Mouse (Mus musculus): ENCODE measurements around the gene Prkca. TPM values are rescaled to one million over a fixed set of nuclear protein-coding genes. Genes with fewer than 3 reads are reported as not detected.

The Prkca gene
- polyA plus RNA-seq, 1 experiment from 2014 or later: 19.8 TPM

- H3K9ac ChIP-seq (ENCODE audit: low read length): no peak overlapping the region
- no peak overlapping the region for H3K4me3 ChIP-seq (ENCODE audit: low read depth, low read length)
- 0 out of 2 replicates have a peak overlapping the region, but pooled peaks have one; percentile 16 for H3K27ac ChIP-seq (ENCODE audit: low read depth)
- H3K27me3 ChIP-seq (replicated peaks; ENCODE audit: control insufficient read depth, insufficient read depth, low read length): no peaks in the 10 kb centered on the region
- WGBS: 80% methylated on average over 11 of the region's 11 CpGs
- peaks cover 31% of the 10 kb centered on the region for H3K4me1 ChIP-seq (replicated peaks; ENCODE audit: control insufficient read depth, insufficient read depth, low read length)
- H3K36me3 ChIP-seq (ENCODE audit: control insufficient read depth, insufficient read depth, low read length): no peaks in the 10 kb centered on the region
- no peak overlapping the region for H3K4me2 ChIP-seq (ENCODE audit: low read length)
- DNase-seq (ENCODE audit: low spot score) (no peak), ATAC-seq (replicated peaks; ENCODE audit: low FRiP score, low TSS enrichment, low read depth) (no peak)
- no peaks in the 10 kb centered on the region for H3K9me3 ChIP-seq (ENCODE audit: control insufficient read depth, low read length)
Observed at GRCm38 (mm10) chr11:108214521-108215223, 129.1 kb downstream of the Prkca start.

DNA sequence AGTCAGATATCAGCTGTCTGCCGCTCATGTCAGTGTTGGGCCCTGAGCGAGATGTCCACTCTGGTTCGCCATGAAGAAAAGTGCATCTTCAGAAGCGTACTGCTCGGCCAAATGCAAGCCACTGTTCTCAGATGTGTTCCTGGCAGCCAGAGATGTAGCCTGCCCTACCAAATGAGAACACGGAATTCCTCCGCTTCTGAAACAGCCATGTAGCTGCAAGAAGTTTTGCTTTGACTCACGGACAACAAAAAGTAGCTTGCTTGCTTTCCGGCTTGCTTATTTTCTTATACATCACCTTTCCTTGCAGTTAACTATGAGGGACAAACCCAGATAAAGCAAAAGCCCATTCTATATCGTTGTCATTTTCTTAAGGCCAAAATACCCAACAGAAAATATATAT is 129.9 kb downstream of the Prkca start:
- no peak overlapping the region for H3K9ac ChIP-seq (ENCODE audit: low read length)
- H3K36me3 ChIP-seq (ENCODE audit: control insufficient read depth, insufficient read depth, low read length): no peaks in the 10 kb centered on the region
- DNase-seq (ENCODE audit: low spot score) (no peak), ATAC-seq (replicated peaks; ENCODE audit: low FRiP score, low TSS enrichment, low read depth) (no peak)
- no peaks in the 10 kb centered on the region for H3K9me3 ChIP-seq (ENCODE audit: control insufficient read depth, low read length)
- H3K4me3 ChIP-seq (ENCODE audit: low read depth, low read length): no peak overlapping the region
- H3K27ac ChIP-seq (ENCODE audit: low read depth): no peak overlapping the region
- no peaks in the 10 kb centered on the region for H3K27me3 ChIP-seq (replicated peaks; ENCODE audit: control insufficient read depth, insufficient read depth, low read length)
- WGBS: 95% methylated on average over 10 of the region's 10 CpGs
- H3K4me2 ChIP-seq (ENCODE audit: low read length): no peak overlapping the region
- H3K4me1 ChIP-seq (replicated peaks; ENCODE audit: control insufficient read depth, insufficient read depth, low read length): peaks cover 31% of the 10 kb centered on the region

- Histone ChIP-seq H3K9ac (ENCODE audit: low read length) (no peak overlapping the region), H3K27ac (ENCODE audit: low read depth) (no peak overlapping the region), H3K4me3 (ENCODE audit: low read depth, low read length) (no peak overlapping the region), H3K4me1 (replicated peaks; ENCODE audit: control insufficient read depth, insufficient read depth, low read length) (peaks cover 31% of the 10 kb centered on the region), H3K9me3 (ENCODE audit: control insufficient read depth, low read length) (no peaks in the 10 kb centered on the region), H3K36me3 (ENCODE audit: control insufficient read depth, insufficient read depth, low read length) (no peaks in the 10 kb centered on the region), H3K4me2 (ENCODE audit: low read length) (no peak overlapping the region), H3K27me3 (replicated peaks; ENCODE audit: control insufficient read depth, insufficient read depth, low read length) (no peaks in the 10 kb centered on the region)
- DNase-seq (ENCODE audit: low spot score) (no peak), ATAC-seq (replicated peaks; ENCODE audit: low FRiP score, low TSS enrichment, low read depth) (no peak)
- WGBS: 89% methylated on average over 5 of the region's 5 CpGs
Observed at GRCm38 (mm10) chr11:108212638-108213037, 131.1 kb downstream of the Prkca start.

GRCm38 (mm10) chr11:108212030-108212429 is 131.7 kb downstream of the Prkca start:
- no peak overlapping the region for H3K4me3 ChIP-seq (ENCODE audit: low read depth, low read length)
- H3K27ac ChIP-seq (ENCODE audit: low read depth): no peak overlapping the region
- no peak overlapping the region for H3K4me2 ChIP-seq (ENCODE audit: low read length)
- ATAC-seq (replicated peaks; ENCODE audit: low FRiP score, low TSS enrichment, low read depth): no peak
- no peak overlapping the region for H3K9ac ChIP-seq (ENCODE audit: low read length)
- WGBS: 71% methylated on average over 6 of the region's 6 CpGs
- H3K27me3 ChIP-seq (replicated peaks; ENCODE audit: control insufficient read depth, insufficient read depth, low read length): no peaks in the 10 kb centered on the region
- H3K9me3 ChIP-seq (ENCODE audit: control insufficient read depth, low read length): no peaks in the 10 kb centered on the region
- peaks cover 30% of the 10 kb centered on the region for H3K4me1 ChIP-seq (replicated peaks; ENCODE audit: control insufficient read depth, insufficient read depth, low read length)
- no peak for DNase-seq (ENCODE audit: low spot score)
- H3K36me3 ChIP-seq (ENCODE audit: control insufficient read depth, insufficient read depth, low read length): no peaks in the 10 kb centered on the region

GRCm38 (mm10) chr11:108210749-108211148 is 133.0 kb downstream of the Prkca start:
- H3K27me3 ChIP-seq (replicated peaks; ENCODE audit: control insufficient read depth, insufficient read depth, low read length): no peaks in the 10 kb centered on the region
- no peak overlapping the region for H3K4me2 ChIP-seq (ENCODE audit: low read length)
- no peak for ATAC-seq (replicated peaks; ENCODE audit: low FRiP score, low TSS enrichment, low read depth)

DNA sequence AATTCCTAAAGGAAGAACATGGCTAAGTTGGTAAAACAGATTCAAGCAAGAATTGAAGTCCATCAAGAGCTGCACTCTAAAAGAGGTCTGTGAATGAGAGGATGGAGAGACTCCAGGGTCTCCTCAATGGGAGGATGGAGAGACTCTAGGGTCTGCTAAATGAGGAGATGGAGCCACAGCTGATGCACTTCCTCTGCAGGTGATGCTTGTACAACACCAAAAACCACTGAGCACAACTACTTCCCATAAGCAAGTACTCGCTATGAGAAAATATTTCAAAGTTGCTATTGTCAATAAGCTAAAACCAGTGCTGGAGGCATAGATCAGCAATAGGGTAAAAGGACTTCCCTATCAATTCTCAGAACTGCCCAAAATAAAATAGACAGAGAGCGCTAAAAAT is 137.1 kb downstream of the Prkca start:
- 89% methylated on average over 2 of the region's 2 CpGs for WGBS
- no peaks in the 10 kb centered on the region for H3K27me3 ChIP-seq (replicated peaks; ENCODE audit: control insufficient read depth, insufficient read depth, low read length)
- no peaks in the 10 kb centered on the region for H3K9me3 ChIP-seq (ENCODE audit: control insufficient read depth, low read length)

More at GRCm38 (mm10) chr11:108210749-108211148, 133.0 kb downstream of the Prkca start:
- DNase-seq (ENCODE audit: low spot score): no peak
- Histone ChIP-seq H3K27ac (ENCODE audit: low read depth) (no peak overlapping the region), H3K4me1 (replicated peaks; ENCODE audit: control insufficient read depth, insufficient read depth, low read length) (peaks cover 22% of the 10 kb centered on the region), H3K9ac (ENCODE audit: low read length) (no peak overlapping the region), H3K9me3 (ENCODE audit: control insufficient read depth, low read length) (no peaks in the 10 kb centered on the region), H3K4me3 (ENCODE audit: low read depth, low read length) (no peak overlapping the region), H3K36me3 (ENCODE audit: control insufficient read depth, insufficient read depth, low read length) (no peaks in the 10 kb centered on the region)
- WGBS: 74% methylated on average over 7 of the region's 7 CpGs

GRCm38 (mm10) chr11:108204895-108205248 is 138.9 kb downstream of the Prkca start:
- H3K9me3 ChIP-seq (ENCODE audit: control insufficient read depth, low read length): no peaks in the 10 kb centered on the region
- H3K4me2 ChIP-seq (ENCODE audit: low read length): no peak overlapping the region
- H3K27ac ChIP-seq (ENCODE audit: low read depth): no peak overlapping the region
- ATAC-seq (replicated peaks; ENCODE audit: low FRiP score, low TSS enrichment, low read depth): no peak
- H3K4me1 ChIP-seq (replicated peaks; ENCODE audit: control insufficient read depth, insufficient read depth, low read length): no peaks in the 10 kb centered on the region
- H3K27me3 ChIP-seq (replicated peaks; ENCODE audit: control insufficient read depth, insufficient read depth, low read length): no peaks in the 10 kb centered on the region
- no peaks in the 10 kb centered on the region for H3K36me3 ChIP-seq (ENCODE audit: control insufficient read depth, insufficient read depth, low read length)
- no peak for DNase-seq (ENCODE audit: low spot score)
- H3K9ac ChIP-seq (ENCODE audit: low read length): no peak overlapping the region
- WGBS: 68% methylated on average over 5 of the region's 5 CpGs
- no peak overlapping the region for H3K4me3 ChIP-seq (ENCODE audit: low read depth, low read length)

More for the DNA sequence above, 137.1 kb downstream of the Prkca start:
- no peak for ATAC-seq (replicated peaks; ENCODE audit: low FRiP score, low TSS enrichment, low read depth)
- H3K9ac ChIP-seq (ENCODE audit: low read length): no peak overlapping the region
- H3K4me2 ChIP-seq (ENCODE audit: low read length): no peak overlapping the region
- peaks cover 4% of the 10 kb centered on the region for H3K4me1 ChIP-seq (replicated peaks; ENCODE audit: control insufficient read depth, insufficient read depth, low read length)
- no peaks in the 10 kb centered on the region for H3K36me3 ChIP-seq (ENCODE audit: control insufficient read depth, insufficient read depth, low read length)
- no peak for DNase-seq (ENCODE audit: low spot score)
- H3K27ac ChIP-seq (ENCODE audit: low read depth): no peak overlapping the region
- H3K4me3 ChIP-seq (ENCODE audit: low read depth, low read length): no peak overlapping the region

GRCm38 (mm10) chr11:108204202-108204894 is 139.4 kb downstream of the Prkca start:
- Histone ChIP-seq H3K4me3 (ENCODE audit: low read depth, low read length) (no peak overlapping the region), H3K27me3 (replicated peaks; ENCODE audit: control insufficient read depth, insufficient read depth, low read length) (no peaks in the 10 kb centered on the region), H3K36me3 (ENCODE audit: control insufficient read depth, insufficient read depth, low read length) (no peaks in the 10 kb centered on the region), H3K27ac (ENCODE audit: low read depth) (no peak overlapping the region), H3K9ac (ENCODE audit: low read length) (no peak overlapping the region), H3K9me3 (ENCODE audit: control insufficient read depth, low read length) (no peaks in the 10 kb centered on the region), H3K4me1 (replicated peaks; ENCODE audit: control insufficient read depth, insufficient read depth, low read length) (no peaks in the 10 kb centered on the region), H3K4me2 (ENCODE audit: low read length) (no peak overlapping the region)
- ATAC-seq (replicated peaks; ENCODE audit: low FRiP score, low TSS enrichment, low read depth): no peak
- WGBS: 81% methylated on average over 7 of the region's 7 CpGs
- no peak for DNase-seq (ENCODE audit: low spot score)

DNA sequence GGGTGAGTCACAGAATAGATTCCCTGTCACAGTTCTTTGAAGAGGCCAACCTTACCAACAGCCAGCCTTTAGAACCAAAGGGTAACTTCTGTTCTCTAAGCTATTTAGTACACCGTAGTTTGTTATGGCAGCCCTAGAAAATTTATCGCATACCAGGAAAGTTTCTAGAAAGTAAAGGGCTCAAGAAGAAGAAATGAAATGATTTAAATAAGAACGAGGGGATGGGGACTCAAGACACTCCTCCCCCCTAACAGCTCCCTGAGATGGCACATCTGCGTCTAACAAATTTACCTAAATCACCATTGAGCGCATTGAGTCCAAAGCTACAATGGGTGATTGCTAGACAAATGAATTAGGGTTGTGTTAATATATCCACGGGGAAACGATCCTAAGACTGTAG is 140.9 kb downstream of the Prkca start:
- ATAC-seq (replicated peaks; ENCODE audit: low FRiP score, low TSS enrichment, low read depth) (no peak), DNase-seq (ENCODE audit: low spot score) (no peak)
- no peak overlapping the region for H3K4me3 ChIP-seq (ENCODE audit: low read depth, low read length)
- H3K4me2 ChIP-seq (ENCODE audit: low read length): no peak overlapping the region
- no peaks in the 10 kb centered on the region for H3K27me3 ChIP-seq (replicated peaks; ENCODE audit: control insufficient read depth, insufficient read depth, low read length)
- no peaks in the 10 kb centered on the region for H3K36me3 ChIP-seq (ENCODE audit: control insufficient read depth, insufficient read depth, low read length)
- no peak overlapping the region for H3K27ac ChIP-seq (ENCODE audit: low read depth)
- WGBS: 88% methylated on average over 7 of the region's 7 CpGs
- H3K9ac ChIP-seq (ENCODE audit: low read length): no peak overlapping the region
- H3K9me3 ChIP-seq (ENCODE audit: control insufficient read depth, low read length): no peaks in the 10 kb centered on the region
- peaks cover under 1% of the 10 kb centered on the region; the same call in 1 of the 2 replicates for H3K4me1 ChIP-seq (replicated peaks; ENCODE audit: control insufficient read depth, insufficient read depth, low read length)
